30 mouse cellular contexts compared by ENCODE assay signal in genomic region chr9:83110406-83111116, GRCm38 (mm10). TPM values are rescaled to one million over a fixed set of nuclear protein-coding genes. Genes with fewer than 3 reads are reported as not detected.
DNase-seq lines count a peak whose midpoint lies in the region; ATAC-seq and TF ChIP-seq lines count a peak whose summit lies in the region.
"Had no signal": no experiment of that assay in that cellular context is flagged by ENCODE, and none has a peak within 500 bp of the region (broad histone marks: within the 10 kb centered on the region; RNA-seq: fewer than 3 reads in every experiment).

No protein-coding gene starts in this region.

- H3K27me3 ChIP-seq in lung, postnatal 0 days (replicated peaks; ENCODE audit: insufficient read depth, low read length), result no peaks in the 10 kb centered on the region
- H3K27me3 ChIP-seq in intestine, embryonic 15.5 days (replicated peaks), result no peaks in the 10 kb centered on the region
- H3K27me3 ChIP-seq: embryonic facial prominence, embryonic 13.5 days; forebrain, embryonic 15.5 days; liver, embryonic 13.5 days; neural tube, embryonic 12.5 days; stomach, embryonic 15.5 days had no signal

- H3K4me3 ChIP-seq in lung, postnatal 0 days (ENCODE audit: low read depth, low read length), result no peak overlapping the region
- no peak overlapping the region for H3K4me3 ChIP-seq in intestine, embryonic 15.5 days (replicated peaks)
- H3K4me3 ChIP-seq: embryonic facial prominence, embryonic 13.5 days; forebrain, embryonic 10.5 days; forebrain, embryonic 15.5 days; heart, adult 2 months; limb, embryonic 10.5 days; limb, embryonic 15.5 days; liver, embryonic 13.5 days; neural tube, embryonic 12.5 days; stomach, embryonic 15.5 days had no signal

- TF ChIP-seq EP300 in lung, postnatal 0 days (IDR thresholded peaks at IDR 0.05), result no peak

- DNase-seq in spleen, postnatal 36 days (ENCODE audit: low spot score in 2 of 2), result peak; percentile 2 to 11
- DNase-seq in spleen, postnatal 14 days (ENCODE audit: low spot score in 2 of 2), result no peak
- DNase-seq in lung, postnatal 0 days (ENCODE audit: low spot score), result peak; percentile 50
- peak; percentile 11 to 48 for DNase-seq in lung, postnatal 4 days
- DNase-seq in cerebellum, adult 11-12 months, result no peak
- no peak for DNase-seq in cerebellum, postnatal 36 days
- DNase-seq: adrenal gland, adult 8-10 months; cerebellum, adult 9-11 months; gastrocnemius, postnatal 25 days; heart, adult 2 months; heart, postnatal 14 days; kidney, adult 8-10 months; kidney, postnatal 10 days; layer of hippocampus, postnatal 36 days; liver, embryonic 13.5 days; lung, embryonic 14.5 days; right cerebral cortex, postnatal 4 days had no signal

- no peak for TF ChIP-seq CTCF in lung, postnatal 0 days (IDR thresholded peaks at IDR 0.05)

- no peak overlapping the region for H3K9ac ChIP-seq in lung, postnatal 0 days (replicated peaks; ENCODE audit: low read depth)
- H3K9ac ChIP-seq in intestine, embryonic 15.5 days, result no peak overlapping the region
- H3K9ac ChIP-seq: embryonic facial prominence, embryonic 13.5 days; forebrain, embryonic 15.5 days; limb, embryonic 15.5 days; liver, embryonic 13.5 days; lung, embryonic 14.5 days; neural tube, embryonic 12.5 days; stomach, embryonic 15.5 days had no signal

- no peaks in the 10 kb centered on the region for H3K9me3 ChIP-seq in lung, postnatal 0 days (ENCODE audit: low read length)
- no peaks in the 10 kb centered on the region for H3K9me3 ChIP-seq in intestine, embryonic 15.5 days
- H3K9me3 ChIP-seq: embryonic facial prominence, embryonic 13.5 days; forebrain, embryonic 10.5 days; forebrain, embryonic 15.5 days; limb, embryonic 10.5 days; limb, embryonic 15.5 days; liver, embryonic 13.5 days; neural tube, embryonic 12.5 days; stomach, embryonic 15.5 days had no signal

- H3K4me1 ChIP-seq in lung, postnatal 0 days (ENCODE audit: insufficient read depth, low read depth, low read length), result no peaks in the 10 kb centered on the region
- no peaks in the 10 kb centered on the region for H3K4me1 ChIP-seq in intestine, embryonic 15.5 days (replicated peaks)
- H3K4me1 ChIP-seq: forebrain, embryonic 15.5 days; limb, embryonic 15.5 days; liver, embryonic 13.5 days; neural tube, embryonic 12.5 days; stomach, embryonic 15.5 days had no signal

- H3K36me3 ChIP-seq in lung, postnatal 0 days (ENCODE audit: insufficient read depth, low read length), result no peaks in the 10 kb centered on the region
- no peaks in the 10 kb centered on the region for H3K36me3 ChIP-seq in intestine, embryonic 15.5 days
- H3K36me3 ChIP-seq: limb, embryonic 10.5 days; liver, embryonic 13.5 days; stomach, embryonic 15.5 days had no signal

- H3K4me2 ChIP-seq in lung, postnatal 0 days (replicated peaks; ENCODE audit: low read depth, low read length), result 0 out of 2 replicates have a peak overlapping the region, but pooled peaks have one; percentile 20
- H3K4me2 ChIP-seq in intestine, embryonic 15.5 days (replicated peaks), result no peak overlapping the region
- H3K4me2 ChIP-seq: embryonic facial prominence, embryonic 13.5 days; forebrain, embryonic 15.5 days; limb, embryonic 15.5 days; liver, embryonic 13.5 days; lung, embryonic 14.5 days; midbrain, embryonic 11.5 days; neural tube, embryonic 12.5 days; stomach, embryonic 15.5 days had no signal

- peak; percentile 49 for ATAC-seq in lung, postnatal 0 days
- no peak for ATAC-seq in intestine, embryonic 15.5 days
- ATAC-seq: activated CD4-positive, CD25-positive, alpha-beta regulatory T cell, adult 4 months; forebrain, embryonic 15.5 days; hindbrain, postnatal 0 days; intestine, embryonic 16.5 days; midbrain, embryonic 16.5 days had no signal

- 66% methylated on average over 9 of the region's 9 CpGs for WGBS in lung, postnatal 0 days
- WGBS in intestine, embryonic 15.5 days, result 84% methylated on average over 9 of the region's 9 CpGs

- H3K27ac ChIP-seq in lung, postnatal 0 days (ENCODE audit: low read length), result no peak overlapping the region
- H3K27ac ChIP-seq in intestine, embryonic 15.5 days, result no peak overlapping the region
- H3K27ac ChIP-seq: embryonic facial prominence, embryonic 13.5 days; forebrain, embryonic 10.5 days; forebrain, embryonic 15.5 days; heart, adult 2 months; hindbrain, postnatal 0 days; limb, embryonic 10.5 days; limb, embryonic 15.5 days; liver, embryonic 13.5 days; neural tube, embryonic 12.5 days; stomach, embryonic 15.5 days had no signal

RNA-seq across cellular contexts. Expression of gene Hmgn3, which starts 35.9 kb away (rescaled TPM):
- polyA plus RNA-seq in lung, postnatal 0 days (2015; fragmentation: Nextera tagmentation; extraction: Ambion mirVana), result 32.7 and 36.9 TPM in 2 replicates
- polyA plus RNA-seq in intestine, embryonic 15.5 days (2015; fragmentation: Nextera tagmentation; extraction: Ambion mirVana), result 59.2 and 70.9 TPM in 2 replicates

Comparison
In these comparisons a context has a peak if more than half of its experiments do, and no peak if none do; other contexts are left out.
1. DNase-seq: peak in spleen, postnatal 36 days (2 of 2), lung, postnatal 0 days (single experiment) and lung, postnatal 4 days (2 of 2); none in spleen, postnatal 14 days (0 of 2), cerebellum, adult 11-12 months (single experiment) and cerebellum, postnatal 36 days (0 of 2).